Mouse (Mus musculus): ENCODE data around the gene Kcnk12.

Gene Kcnk12

GRCm38 (mm10) chr17:87698996-87699765, 98.6 kb downstream of the Kcnk12 start:
- no peak for DNase-seq

GRCm38 (mm10) chr17:87696814-87697213, 101.0 kb downstream of the Kcnk12 start:
- no peak for DNase-seq

GRCm38 (mm10) chr17:87695874-87696465, 101.8 kb downstream of the Kcnk12 start:
- DNase-seq = no peak
